22 mouse cellular contexts compared by ENCODE assay signal in genomic region chr3:122520875-122521274, GRCm38 (mm10).
DNase-seq lines count a peak whose midpoint lies in the region; ATAC-seq and TF ChIP-seq lines count a peak whose summit lies in the region.
"Had no signal": no experiment of that assay in that cellular context is flagged by ENCODE, and none has a peak within 500 bp of the region (broad histone marks: within the 10 kb centered on the region; RNA-seq: fewer than 3 reads in every experiment).

No protein-coding gene starts in this region.

- intact Hi-C loops in left cerebral cortex, adult 2 months (cut with DNase I), result no loop called here

- H3K4me2 ChIP-seq in intestine, postnatal 0 days (replicated peaks; ENCODE audit: low read depth), result no peak overlapping the region
- no peak overlapping the region for H3K4me2 ChIP-seq in hindbrain, embryonic 12.5 days (replicated peaks)
- H3K4me2 ChIP-seq: forebrain, embryonic 12.5 days; heart, embryonic 15.5 days; neural tube, embryonic 13.5 days had no signal

- H3K27me3 ChIP-seq in intestine, postnatal 0 days (replicated peaks; ENCODE audit: control insufficient read depth, insufficient read depth, low read length), result no peaks in the 10 kb centered on the region
- H3K27me3 ChIP-seq in hindbrain, embryonic 12.5 days, result no peaks in the 10 kb centered on the region
- H3K27me3 ChIP-seq: forebrain, embryonic 12.5 days; heart, embryonic 15.5 days; neural tube, embryonic 13.5 days had no signal

- 76% methylated on average over 4 of the region's 4 CpGs for WGBS in intestine, postnatal 0 days
- WGBS in hindbrain, embryonic 12.5 days, result 87% methylated on average over 4 of the region's 4 CpGs

- H3K27ac ChIP-seq in intestine, postnatal 0 days (ENCODE audit: low read depth, low read length), result peak overlapping the region; percentile 75
- no peak overlapping the region for H3K27ac ChIP-seq in hindbrain, embryonic 12.5 days
- H3K27ac ChIP-seq in left cerebral cortex, adult 2 months, result no peak overlapping the region
- H3K27ac ChIP-seq: forebrain, embryonic 12.5 days; heart, embryonic 15.5 days; kidney, postnatal 0 days; midbrain, embryonic 10.5 days; neural tube, embryonic 13.5 days had no signal

- H3K36me3 ChIP-seq in intestine, postnatal 0 days (ENCODE audit: control insufficient read depth, insufficient read depth), result peaks cover 68% of the 10 kb centered on the region
- 0 out of 2 replicates have a peak, but pooled peaks cover 9% of the 10 kb centered on the region for H3K36me3 ChIP-seq in hindbrain, embryonic 12.5 days
- H3K36me3 ChIP-seq: heart, embryonic 15.5 days had no signal

- no peak for TF ChIP-seq CTCF in intestine, postnatal 0 days (IDR thresholded peaks at IDR 0.05; ENCODE audit: low read depth)
- TF ChIP-seq CTCF in left cerebral cortex, adult 2 months (IDR thresholded peaks at IDR 0.05), result no peak

- no peak overlapping the region for H3K9ac ChIP-seq in intestine, postnatal 0 days (ENCODE audit: low read depth, low read length)
- no peak overlapping the region for H3K9ac ChIP-seq in hindbrain, embryonic 12.5 days
- H3K9ac ChIP-seq: forebrain, embryonic 12.5 days; heart, embryonic 15.5 days; liver, postnatal 0 days; neural tube, embryonic 13.5 days had no signal

- peak; percentile 46 for ATAC-seq in intestine, postnatal 0 days
- ATAC-seq in monocyte, adult 5-6 weeks (replicated peaks; ENCODE audit: insufficient number of reproducible peaks, low FRiP score, low TSS enrichment, poor library complexity, severe bottlenecking), result peak; percentile 40; the same call in 1 of the 2 replicates
- ATAC-seq in hindbrain, embryonic 12.5 days (ENCODE audit: low FRiP score), result no peak
- ATAC-seq: liver, postnatal 0 days had no signal

- no peak overlapping the region for H3K4me3 ChIP-seq in intestine, postnatal 0 days (ENCODE audit: low read depth, low read length)
- H3K4me3 ChIP-seq in hindbrain, embryonic 12.5 days, result no peak overlapping the region
- no peak overlapping the region for H3K4me3 ChIP-seq in left cerebral cortex, adult 2 months
- H3K4me3 ChIP-seq: forebrain, embryonic 12.5 days; heart, embryonic 15.5 days; midbrain, embryonic 10.5 days; neural tube, embryonic 13.5 days had no signal

- H3K9me3 ChIP-seq in intestine, postnatal 0 days (ENCODE audit: control insufficient read depth), result no peaks in the 10 kb centered on the region
- H3K9me3 ChIP-seq in hindbrain, embryonic 12.5 days (replicated peaks), result no peaks in the 10 kb centered on the region
- H3K9me3 ChIP-seq: forebrain, embryonic 12.5 days; heart, embryonic 15.5 days; midbrain, embryonic 10.5 days; neural tube, embryonic 13.5 days had no signal

- peaks cover 3% of the 10 kb centered on the region; the same call in 1 of the 2 replicates for H3K4me1 ChIP-seq in intestine, postnatal 0 days (replicated peaks; ENCODE audit: control insufficient read depth, insufficient read depth, low read length)
- peaks cover 28% of the 10 kb centered on the region for H3K4me1 ChIP-seq in hindbrain, embryonic 12.5 days

- DNase-seq in A20 (ENCODE audit: low read depth, low spot score) (peak; percentile 41), MEL-GATA-1-ER (ENCODE audit: extremely low read depth, low read depth) (peak; percentile 36)
- DNase-seq in c-Kit-positive CD71-positive TER-119-positive erythroid progenitor cells, embryonic 14.5 days (ENCODE audit: low spot score), result no peak
- no peak for DNase-seq in urinary bladder, adult 2 months (ENCODE audit: low spot score)
- DNase-seq in left cerebral cortex, adult 2 months (ENCODE audit: extremely low spot score in 1 of 2, low spot score in 2 of 2), result no peak
- DNase-seq: adrenal gland, postnatal 14 days; cerebellum, adult 9-11 months; heart, postnatal 4 days; kidney, adult 2 months; layer of hippocampus, adult 9-11 months; liver, postnatal 0 days; lung, postnatal 14 days; retina, postnatal 1 day; thymus, adult 2 months had no signal

Comparison
In these comparisons a context has a peak if more than half of its experiments do, and no peak if none do; other contexts are left out.
1. DNase-seq: peak in A20 (single experiment) and MEL-GATA-1-ER (single experiment); none in c-Kit-positive CD71-positive TER-119-positive erythroid progenitor cells, embryonic 14.5 days (single experiment), urinary bladder, adult 2 months (single experiment) and left cerebral cortex, adult 2 months (0 of 2).